Mouse (Mus musculus): ENCODE measurements around the gene Nupr1.

Gene Nupr1

DNA sequence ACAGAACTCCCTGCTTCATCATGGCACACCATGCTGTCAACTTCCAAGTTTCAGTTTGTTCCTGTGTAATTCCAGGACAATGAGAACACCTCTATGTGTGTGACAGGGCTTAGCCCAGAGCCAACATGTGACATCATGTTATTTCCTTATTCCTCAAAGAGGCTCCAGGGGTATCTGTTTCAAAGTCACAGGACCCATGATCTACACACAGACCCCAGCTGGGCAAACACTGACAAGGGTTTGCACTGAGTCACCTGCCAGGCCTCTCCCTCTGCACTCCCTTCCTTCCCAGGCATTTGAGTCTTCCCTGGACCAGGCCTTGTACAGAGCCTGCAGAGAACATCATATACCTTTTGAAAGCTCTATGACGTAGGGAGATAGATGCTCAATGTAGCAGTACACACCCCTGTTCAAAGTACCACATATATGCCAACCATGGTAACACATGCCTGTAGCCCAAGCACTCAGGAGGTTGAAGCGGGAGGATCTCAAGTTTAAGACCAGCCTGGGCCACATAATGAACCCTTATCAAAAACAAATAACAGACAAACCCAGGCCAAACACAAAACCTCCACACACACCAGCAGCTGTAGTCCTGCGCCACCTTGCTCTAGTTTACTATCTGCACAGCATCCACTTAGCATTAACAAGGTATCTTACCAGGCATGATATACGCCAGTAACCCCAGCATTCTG lies at the start of gene Nupr1:
Nupr1 (minus strand) TSS at position 38 of the 695 bp plus-strand sequence.
- DNase-seq (ENCODE audit: low spot score): no peak

DNA sequence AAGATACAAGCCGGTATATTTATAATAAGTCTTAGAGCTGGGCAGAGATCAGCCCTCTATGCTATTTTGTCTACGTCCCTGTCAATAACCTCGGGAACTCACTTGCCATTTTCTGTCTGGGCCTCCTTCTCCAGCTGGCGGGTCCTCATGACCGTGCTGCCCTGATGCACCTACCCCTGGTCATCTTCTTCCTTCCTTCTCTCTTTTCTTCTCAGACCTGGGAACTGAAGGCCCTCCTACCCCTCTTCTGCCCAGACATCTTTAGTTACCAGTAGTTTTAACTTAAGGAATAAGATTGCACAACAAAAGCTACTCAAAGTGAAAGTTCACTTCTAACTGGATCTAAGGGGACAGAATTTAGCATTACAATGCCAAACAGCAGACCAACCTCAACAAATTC lies 49.0 kb upstream of the Nupr1 start:
- no peak for DNase-seq (ENCODE audit: low spot score)

DNA sequence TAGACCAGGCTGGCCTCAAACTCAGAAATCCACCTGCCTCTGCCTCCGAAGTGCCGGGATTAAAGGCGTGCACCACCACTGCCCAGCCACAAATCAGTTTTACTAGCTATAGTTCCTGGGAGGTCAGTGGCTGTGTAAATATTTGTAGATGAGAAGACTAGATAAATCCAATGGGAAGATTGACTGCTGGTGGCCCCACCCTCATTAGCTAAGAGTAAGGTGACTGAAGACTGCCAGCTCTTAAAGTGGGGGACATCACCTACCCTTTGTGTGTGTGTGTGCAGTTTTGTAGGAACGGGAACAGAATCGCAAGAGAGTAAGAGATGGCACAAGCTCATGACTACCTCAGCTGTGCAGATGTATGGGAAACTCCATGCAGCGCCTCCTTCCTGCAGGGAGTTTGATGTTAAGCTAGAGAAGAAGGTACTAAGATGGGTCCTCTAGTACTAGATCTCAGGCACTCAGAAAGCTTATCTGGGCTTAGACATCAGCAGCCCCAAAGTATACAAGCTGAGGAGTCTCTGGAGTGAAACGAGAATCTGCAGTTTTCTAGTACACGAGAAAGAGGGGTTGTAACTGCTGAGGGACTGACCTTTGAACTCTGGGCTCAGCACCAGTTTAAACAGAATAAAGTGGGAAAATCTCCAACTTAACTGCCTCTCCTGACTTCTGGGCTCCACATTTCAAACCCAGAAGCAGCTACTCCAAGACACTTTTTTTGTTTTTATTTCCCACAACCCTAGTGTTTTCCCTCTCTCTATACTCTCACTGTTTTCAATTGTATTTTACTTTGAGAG lies 48.1 kb upstream of the Nupr1 start:
- DNase-seq (ENCODE audit: low spot score): no peak

DNA sequence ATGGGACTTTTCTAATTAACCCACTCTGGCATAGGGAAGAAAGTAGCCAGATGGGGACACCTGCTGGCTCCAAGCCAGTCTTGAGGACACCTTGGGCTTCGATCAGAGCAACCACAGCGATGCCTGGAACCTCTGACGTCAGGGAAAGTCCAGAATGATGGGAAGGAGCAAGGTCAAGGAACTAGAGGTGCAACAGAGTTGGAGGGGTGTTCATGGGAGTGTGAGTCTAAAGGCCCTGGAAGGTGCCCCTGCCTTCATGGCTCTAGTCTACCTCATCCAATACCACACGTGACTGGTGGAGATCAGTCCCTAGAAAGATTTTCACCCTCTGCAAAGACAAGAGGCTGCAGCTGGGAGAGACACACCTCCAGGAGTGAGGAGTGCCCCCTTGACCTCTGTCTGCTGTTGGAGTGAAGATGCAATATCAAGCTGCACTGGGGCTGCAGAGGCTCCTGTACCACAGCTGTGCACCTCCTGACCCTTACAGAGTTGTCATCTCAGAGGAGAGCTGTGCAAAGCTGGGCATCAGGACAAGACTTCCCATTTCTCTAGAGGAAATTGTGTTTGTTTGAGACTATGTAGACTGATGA lies 46.1 kb upstream of the Nupr1 start:
- no peak for DNase-seq (ENCODE audit: low spot score)

DNA sequence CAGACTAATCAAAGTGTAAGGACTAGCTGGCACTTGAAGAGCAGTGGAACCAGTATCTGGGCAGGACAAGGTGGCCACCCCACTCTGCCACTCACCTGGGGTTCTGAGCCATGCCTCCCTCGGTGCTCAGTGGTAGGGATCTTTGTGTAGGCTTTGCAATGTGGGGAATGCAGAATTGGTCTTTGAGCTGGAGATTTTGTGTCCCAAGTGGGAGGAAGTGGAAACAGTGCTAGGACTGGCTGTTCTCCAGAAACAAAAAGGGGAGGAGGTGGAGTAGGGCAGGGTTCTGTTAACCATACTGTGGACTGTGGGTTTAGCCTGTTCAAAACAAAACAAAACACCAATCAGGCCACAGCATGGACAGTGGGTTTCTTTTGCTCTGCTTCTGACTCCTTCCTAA lies 45.5 kb upstream of the Nupr1 start, which contains the start of gene Sult1a1:
Sult1a1 (minus strand) TSS at position 226 of the 400 bp plus-strand sequence.
- DNase-seq (ENCODE audit: low spot score): peak; percentile 64

DNA sequence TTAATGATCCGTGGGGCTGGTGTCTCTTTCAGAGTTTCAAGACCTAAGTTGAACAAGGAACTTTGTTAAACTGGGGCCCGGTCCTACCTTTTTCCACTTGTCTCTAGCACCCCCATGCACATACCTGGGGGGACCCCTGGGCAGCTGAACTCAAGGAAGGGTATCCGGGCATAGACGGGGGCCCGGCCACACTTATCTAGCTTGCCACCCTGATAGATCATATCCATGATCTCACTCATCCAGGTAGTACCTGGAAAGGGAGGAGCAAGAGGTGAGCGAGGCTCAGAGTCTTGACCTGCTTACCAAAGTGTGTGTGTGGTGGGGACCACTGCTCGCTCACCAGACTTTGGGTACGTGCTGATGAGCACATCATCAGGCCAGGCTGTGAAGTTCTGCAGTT lies 44.4 kb upstream of the Nupr1 start:
- DNase-seq (ENCODE audit: low spot score): no peak

DNA sequence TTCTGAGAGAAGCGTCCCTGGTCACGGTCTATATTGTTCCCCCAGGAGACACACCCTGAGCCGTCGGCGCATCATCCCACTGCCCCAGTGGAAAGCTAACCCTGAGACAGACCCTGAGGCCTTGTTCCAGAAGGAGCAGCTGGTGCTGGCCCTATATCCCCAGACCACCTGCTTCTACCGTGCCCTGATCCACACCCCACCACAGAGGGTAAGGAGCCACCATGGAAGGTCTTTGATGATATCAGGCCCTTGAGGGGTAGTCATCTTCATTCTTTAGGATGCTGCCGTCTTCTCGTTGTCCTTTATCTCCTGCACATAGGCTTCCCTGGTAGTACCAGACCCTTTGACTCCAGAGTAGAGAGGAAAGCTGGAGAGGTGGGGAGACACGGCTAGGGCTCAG lies 41.5 kb upstream of the Nupr1 start:
- DNase-seq (ENCODE audit: low spot score): no peak

DNA sequence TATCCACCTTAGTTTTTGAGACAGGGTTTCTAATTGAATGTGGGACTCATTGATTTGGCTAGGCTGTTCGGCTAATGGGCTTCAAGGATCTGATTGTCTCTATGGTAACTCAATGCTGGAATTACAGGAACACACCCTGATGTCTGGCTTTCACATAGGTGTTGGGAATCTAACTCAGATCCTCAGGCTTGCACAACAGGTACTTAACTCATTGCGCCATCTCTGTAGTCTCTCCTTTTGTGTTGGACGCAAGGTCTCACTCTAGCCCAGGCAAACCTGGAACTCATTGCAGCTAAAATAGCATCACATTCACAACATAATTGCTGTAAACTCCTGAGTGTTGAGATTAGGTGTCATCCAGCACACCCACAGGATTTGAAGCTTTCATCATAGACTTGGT lies 39.5 kb upstream of the Nupr1 start:
- no peak for DNase-seq (ENCODE audit: low spot score)

DNA sequence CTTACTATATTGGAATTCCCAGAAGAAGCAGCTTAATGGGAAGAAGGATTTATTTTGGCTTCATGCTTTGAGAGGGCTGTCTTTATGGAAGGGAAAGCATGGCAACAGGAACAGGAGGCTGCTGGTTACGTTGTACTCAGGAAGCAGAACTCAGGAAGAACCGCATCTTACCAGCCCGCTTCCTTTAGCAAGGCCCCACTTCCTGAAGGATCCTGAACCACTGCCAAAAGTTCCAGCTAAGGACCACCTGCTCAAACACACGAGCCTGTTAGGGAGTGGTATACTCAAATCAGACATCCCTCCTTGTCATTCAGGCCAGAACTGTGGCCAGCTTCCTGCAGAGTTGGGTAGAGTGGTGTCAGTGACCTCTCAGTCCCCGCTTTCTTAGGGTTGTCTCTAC lies 37.8 kb upstream of the Nupr1 start:
- DNase-seq (ENCODE audit: low spot score): no peak

DNA sequence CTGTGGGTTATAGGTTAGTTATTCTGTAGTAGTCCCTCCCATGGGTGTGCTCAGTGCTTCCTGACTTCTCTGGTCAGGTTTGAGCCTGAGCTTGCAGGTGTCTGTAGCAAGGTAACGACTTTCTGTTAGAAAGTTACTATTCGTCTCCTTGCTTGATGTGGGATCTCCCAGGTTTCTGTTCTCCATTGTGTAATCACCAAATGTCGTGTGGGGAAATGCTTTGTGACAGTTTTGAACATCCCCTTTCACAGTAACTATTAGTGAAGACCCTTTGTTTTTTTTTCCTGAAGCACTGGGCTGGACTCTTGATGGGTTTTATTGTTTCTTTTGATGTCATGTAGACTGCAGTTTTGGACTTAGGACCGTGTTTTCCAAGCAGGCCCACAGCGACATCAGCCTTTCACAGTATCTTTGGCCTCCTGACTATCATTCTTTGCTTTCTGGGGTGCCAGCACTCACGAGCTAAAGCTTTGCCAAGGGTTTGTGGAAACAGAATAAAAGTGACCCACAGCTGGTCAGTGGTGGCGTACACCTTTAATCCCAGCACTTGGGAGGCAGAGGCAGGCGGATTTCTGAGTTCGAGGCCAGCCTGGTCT lies 36.9 kb upstream of the Nupr1 start:
- no peak for DNase-seq (ENCODE audit: low spot score)

DNA sequence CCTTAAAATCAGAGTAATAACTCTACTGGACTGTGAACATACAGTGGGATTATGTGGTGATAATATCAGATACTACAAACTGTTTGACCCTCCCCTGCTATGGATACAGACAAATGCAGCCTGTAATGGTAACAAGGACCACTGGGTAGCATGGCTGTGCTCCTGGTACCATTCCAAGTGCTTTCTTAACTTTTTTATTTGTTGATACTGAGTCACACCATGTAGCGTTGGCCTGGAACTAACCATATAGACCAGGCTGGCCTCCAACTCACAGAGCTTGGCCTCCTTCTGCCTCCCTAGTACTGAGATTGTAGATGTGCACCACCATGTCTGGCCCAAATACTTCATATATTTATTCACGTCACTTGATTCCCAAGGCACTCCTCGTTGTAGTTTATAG lies 34.6 kb upstream of the Nupr1 start:
- DNase-seq (ENCODE audit: low spot score): no peak

DNA sequence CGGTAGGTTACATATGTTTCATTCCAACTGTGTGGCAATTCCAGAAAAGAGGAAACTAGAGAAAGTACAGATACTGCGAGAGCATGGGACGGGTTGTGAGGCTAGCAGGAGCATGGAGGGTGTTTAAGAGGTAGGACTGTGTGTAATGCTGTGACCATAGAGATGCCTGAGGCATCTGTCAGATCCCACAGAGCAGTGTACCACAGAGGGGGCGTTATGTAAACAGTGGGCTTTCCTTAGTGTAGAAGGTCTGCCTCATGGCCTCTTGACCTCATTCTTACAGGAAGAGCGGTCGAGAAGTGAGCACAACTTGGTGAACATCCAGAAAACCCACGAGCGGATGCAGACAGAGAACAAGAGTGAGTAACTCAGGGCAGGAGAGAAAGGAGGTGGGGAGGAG lies 33.0 kb upstream of the Nupr1 start:
- no peak for DNase-seq (ENCODE audit: low spot score)

DNA sequence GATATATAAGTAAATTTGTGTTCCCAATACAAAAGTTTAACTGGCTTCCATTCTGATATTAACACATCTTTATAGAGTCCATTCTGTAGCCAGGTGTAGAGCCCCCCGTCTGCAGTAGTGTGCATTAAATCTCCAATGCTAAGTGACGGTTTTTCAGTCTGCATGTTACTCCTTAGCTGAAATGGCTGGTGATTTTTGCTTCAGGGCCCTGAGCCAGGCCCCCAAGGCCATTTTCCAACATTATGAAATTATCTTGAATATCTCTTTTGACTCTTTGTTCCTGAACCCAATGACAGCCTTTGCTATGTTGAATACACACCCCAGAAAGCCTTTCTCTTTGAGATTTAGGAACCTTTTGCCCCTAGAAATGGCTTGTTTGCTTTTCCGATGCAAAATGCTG lies 29.1 kb upstream of the Nupr1 start:
- no peak for DNase-seq (ENCODE audit: low spot score)

DNA sequence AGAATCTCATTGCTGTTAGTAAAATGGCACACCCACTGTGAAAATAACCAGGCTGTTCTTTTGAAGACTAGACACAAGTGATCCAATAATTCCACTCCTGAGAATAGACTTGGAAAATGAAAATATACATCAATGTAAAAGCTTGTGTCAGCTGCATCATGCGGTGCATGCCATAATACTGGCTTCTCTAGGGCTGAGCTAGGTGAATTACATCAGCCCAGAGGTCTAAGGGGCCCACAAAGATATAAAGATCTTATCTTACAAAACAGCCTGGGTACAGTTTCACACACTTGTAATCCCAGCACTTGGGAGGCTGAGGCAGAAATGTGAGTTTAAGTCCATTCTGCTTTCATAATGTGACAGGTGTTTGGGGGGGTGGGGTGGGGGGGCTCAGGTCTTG lies 26.9 kb upstream of the Nupr1 start:
- no peak for DNase-seq (ENCODE audit: low spot score)

DNA sequence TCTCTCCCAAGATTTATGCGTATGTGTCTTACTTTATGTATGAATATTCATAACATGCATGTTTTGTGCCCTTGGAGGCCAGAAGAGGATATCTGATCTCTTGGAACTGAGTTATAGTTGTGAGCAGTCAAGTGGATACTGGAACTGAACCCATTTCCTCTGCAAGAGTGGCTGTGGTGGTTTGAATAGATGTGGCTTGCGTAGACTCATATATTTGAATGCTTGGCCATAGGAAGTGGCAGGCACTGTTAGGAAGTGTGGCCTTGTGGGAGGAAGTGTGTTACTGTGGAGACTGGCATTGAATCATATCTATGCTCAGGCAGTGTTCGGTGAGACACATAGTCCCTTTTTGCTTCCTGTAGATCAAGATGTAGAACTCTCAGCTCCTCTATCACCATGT lies 25.0 kb upstream of the Nupr1 start:
- DNase-seq (ENCODE audit: low spot score): no peak

DNA sequence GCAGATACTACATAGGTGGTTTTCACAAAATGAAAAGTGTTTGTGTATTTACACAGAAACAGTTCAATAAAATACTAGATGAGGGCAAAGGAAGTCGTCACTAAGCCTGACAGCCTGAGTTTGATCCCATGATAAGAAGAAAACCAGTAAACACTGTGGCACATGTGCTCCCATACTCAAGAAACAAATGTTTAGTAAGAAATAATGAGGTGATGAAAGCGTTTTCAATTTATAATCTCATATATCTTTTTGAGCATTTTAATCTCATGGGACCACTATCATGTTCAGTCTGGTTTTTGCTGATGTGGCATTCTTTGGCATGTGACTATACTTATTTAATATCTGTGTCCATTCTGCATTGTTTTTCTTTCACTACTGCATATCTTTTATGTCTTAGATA lies 23.3 kb upstream of the Nupr1 start:
- DNase-seq (ENCODE audit: low spot score): no peak

DNA sequence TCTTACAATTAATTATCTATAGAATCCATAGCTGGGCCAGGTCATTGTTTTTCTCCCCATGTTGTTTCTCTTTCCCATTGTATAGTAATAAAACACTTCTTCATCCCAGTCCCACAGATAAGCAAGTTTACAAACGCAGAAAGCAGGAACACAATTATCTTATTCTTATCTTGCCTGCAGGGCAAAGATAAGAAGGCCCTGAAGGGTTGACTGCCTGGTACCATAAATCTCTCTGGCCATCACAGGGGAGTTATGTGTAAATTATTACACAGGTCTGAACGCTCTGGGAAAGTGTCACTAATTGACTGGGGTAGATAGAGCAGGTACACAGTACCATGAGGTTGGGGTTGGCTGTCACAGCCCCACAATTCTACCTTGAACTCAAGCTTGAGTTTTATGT lies 20.2 kb upstream of the Nupr1 start:
- DNase-seq (ENCODE audit: low spot score): no peak

DNA sequence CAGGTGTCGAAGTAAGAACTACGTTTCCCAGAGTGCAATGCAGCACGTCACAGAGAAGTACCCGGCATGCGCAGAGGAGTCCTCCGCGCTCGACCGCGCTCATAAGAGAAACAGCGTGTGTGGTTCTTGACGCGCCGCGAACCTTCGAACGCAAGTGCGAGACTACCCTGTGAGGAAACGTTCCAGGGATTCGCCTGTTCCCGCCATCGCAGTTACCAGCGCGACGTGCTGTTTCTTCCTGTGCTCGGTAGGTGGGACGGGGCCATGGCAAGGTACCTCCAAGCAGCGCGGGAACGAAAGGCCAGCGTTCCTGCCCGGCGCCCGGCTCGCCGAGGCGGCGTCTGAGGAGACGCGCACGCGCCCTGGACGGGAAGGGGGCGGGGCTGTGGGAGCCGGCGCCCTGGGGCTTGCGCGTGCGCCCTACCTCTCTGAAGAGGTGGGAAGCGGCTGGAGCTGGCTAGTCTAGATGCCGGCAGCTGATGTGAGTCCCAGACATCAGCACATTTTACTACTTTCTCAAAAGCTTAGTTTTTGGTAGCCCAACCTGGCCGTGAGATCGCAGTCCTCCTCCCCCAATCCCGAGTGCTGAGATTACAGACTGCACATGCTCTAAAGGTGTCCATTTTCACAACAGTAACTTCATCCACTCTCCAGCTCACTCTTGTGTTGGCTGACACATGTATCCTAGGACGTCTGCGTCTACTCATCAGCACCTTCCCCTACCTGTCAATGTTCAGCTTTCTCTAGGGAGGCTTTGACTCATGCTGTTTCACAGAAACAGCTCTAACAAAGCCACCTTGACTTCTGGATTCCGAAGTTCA lies 18.8 kb upstream of the Nupr1 start, which contains the start of gene Sgf29:
Sgf29 (plus strand) TSS at position 79 of the 821 bp plus-strand sequence.
- peak; percentile 97 for DNase-seq (ENCODE audit: low spot score)

DNA sequence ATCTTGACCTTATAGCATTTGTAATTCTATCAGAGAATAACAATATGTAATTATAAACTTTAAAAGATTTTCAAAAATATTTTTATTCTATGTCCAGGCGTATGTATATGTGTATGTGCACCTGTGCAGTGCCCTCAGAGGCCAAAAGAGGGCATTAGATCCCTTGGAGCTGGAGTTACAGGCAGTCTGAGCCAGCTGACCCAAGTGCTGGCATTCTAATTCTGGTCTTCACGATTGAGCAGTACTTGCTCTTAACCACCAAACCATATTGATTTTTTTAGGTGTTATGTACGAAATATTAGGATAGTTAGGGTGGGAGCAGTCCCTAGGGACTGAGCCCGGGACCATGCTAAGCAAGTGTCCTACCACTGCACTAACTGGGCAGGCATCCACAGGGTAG lies 17.8 kb upstream of the Nupr1 start:
- no peak for DNase-seq (ENCODE audit: low spot score)

DNA sequence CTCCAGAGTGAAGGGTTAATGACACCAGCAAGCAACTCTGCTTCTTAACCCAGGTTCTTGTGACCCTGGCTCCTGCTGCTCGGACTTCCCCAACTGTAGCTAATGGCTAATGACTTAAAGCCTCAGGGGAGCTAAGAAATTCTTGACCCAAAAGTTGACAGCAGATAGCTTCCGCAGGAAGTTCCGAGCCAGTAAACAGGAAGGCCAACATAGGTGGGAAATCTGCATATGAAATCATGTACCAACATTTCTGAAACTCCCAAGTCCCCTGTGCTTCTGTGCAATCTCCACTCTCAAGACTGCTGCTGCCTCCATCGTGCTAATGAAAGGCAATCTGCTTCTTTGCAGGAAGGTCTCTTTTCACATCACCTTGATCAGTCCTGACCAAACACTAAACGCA lies 15.0 kb upstream of the Nupr1 start:
- DNase-seq (ENCODE audit: low spot score): no peak

DNA sequence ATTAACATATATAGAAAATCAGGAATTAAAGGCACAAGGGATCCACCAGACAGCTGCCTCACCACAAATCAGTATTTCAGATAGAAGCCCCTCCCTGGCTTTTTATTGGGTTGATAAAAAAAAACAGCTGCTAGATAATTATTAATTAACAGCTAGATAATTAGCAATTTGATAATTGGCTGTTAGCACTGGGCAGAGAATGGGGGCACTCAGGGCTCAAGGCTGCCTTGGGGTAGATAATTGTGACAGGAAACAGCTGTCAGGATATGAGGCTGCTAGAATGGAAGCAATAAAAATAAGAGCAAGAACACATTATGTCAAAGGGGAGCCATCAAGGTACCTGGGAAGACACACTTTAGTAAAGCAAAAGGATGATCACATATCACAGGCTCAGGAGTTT lies 14.3 kb upstream of the Nupr1 start:
- no peak for DNase-seq (ENCODE audit: low spot score)

DNA sequence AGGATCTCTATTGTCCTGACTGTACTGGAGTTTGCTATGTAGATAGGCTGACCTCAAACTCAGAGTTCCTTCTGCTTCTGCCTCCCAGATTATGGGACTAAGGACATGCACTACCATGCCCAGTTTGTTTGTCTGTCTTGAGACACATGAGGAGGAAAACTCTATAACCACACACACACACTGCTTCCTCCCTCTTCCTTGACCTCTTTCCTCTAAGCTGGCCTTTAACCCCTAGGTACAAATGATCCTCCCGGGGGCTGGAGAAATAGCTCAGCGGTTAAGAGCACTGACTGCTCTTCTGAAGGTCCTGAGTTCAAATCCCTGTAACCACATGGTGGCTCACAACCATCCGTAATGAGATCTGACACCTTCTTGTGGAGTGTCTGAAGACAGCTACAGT lies 13.7 kb upstream of the Nupr1 start:
- no peak for DNase-seq (ENCODE audit: low spot score)

Measured in testis, postnatal 10 days (tissue).